Mouse (Mus musculus) kidney, embryonic 16.5 days (tissue): ENCODE results near the gene Cotl1. TPM values are rescaled to one million over a fixed set of nuclear protein-coding genes. Genes with fewer than 3 reads are reported as not detected.
A peak's percentile ranks its signal among the peaks of the same experiment; 100 is the strongest.
"Not testable (repeated sequence)": the region's sequence is repeated elsewhere in the genome, so short reads cannot be mapped to it uniquely, and the experiment has no call there.

Experiments used
- ATAC-seq: fragments of 200-750 bp; cut with Nextera tagmentation; 2 replicates; pipeline ENCODE4 v1.8.0; 2017; ENCODE audit warnings: moderate TSS enrichment; ENCODE audit not compliant: low FRiP score, low TSS enrichment
- H3K27ac ChIP-seq: fragments of 300-500 bp; sonication (generic); 2 replicates; pipeline ENCODE4 v1.5.1; 2014; ENCODE audit warnings: low read length
- H3K27me3 ChIP-seq: fragments of 300-500 bp; sonication (generic); 2 replicates; pipeline ENCODE4 v1.6.1; 2014; ENCODE audit warnings: low read length, control low read depth, mixed read lengths; ENCODE audit not compliant: insufficient read depth
- H3K36me3 ChIP-seq: fragments of 300-500 bp; sonication (generic); 2 replicates; pipeline ENCODE4 v1.6.1; 2014; ENCODE audit warnings: low read length, control low read depth, mixed read lengths; ENCODE audit not compliant: insufficient read depth
- H3K4me1 ChIP-seq: fragments of 300-500 bp; sonication (generic); 2 replicates; pipeline ENCODE4 v1.6.1; 2014; ENCODE audit warnings: low read length, control low read depth, mixed read lengths; ENCODE audit not compliant: insufficient read depth
- H3K4me2 ChIP-seq: fragments of 300-500 bp; sonication (generic); replicated peaks from 2 replicates; pipeline ENCODE4 v1.6.1; 2014; ENCODE audit warnings: low read depth, low read length
- H3K4me3 ChIP-seq: fragments of 300-500 bp; sonication (generic); 2 replicates; pipeline ENCODE4 v1.5.1; 2014; ENCODE audit warnings: mild to moderate bottlenecking, low read length
- H3K9ac ChIP-seq: fragments of 300-500 bp; sonication (generic); replicated peaks from 2 replicates; pipeline ENCODE4 v1.6.1; 2014; ENCODE audit warnings: low read length
- H3K9me3 ChIP-seq: fragments of 300-500 bp; sonication (generic); 2 replicates; pipeline ENCODE4 v1.6.1; 2016; ENCODE audit warnings: low read length, control low read depth
- WGBS: fragments of 180-500 bp; shearing (Covaris S2); extraction: QIAGEN DNeasy Blood & Tissue Kit; methylation state at CpG from one replicate; pipeline ENCODE4 v1.1.7; 2014; 5-methylcytosine and 5-hydroxymethylcytosine counted together
- polyA plus RNA-seq: library from polyadenylated mRNA; unstranded; fragments of >200 nt; fragmentation: Nextera tagmentation; extraction: Ambion mirVana; gene quantifications from 2 replicates; pipeline ENCODE4 v1.2.1, GENCODE M21; 2015

Cotl1 gene
- polyA plus RNA-seq, 1 experiment from 2014 or later: 130 TPM

GRCm38 (mm10) chr8:119862390-119862734 is 22.0 kb upstream of the Cotl1 start:
- peaks cover 11% of the 10 kb centered on the region for H3K4me1 ChIP-seq
- WGBS: under 1% methylated on average over 18 of the region's 19 CpGs
- peak overlapping the region; percentile 94 for H3K4me2 ChIP-seq
- peak overlapping the region; percentile 89 for H3K9ac ChIP-seq
- no peaks in the 10 kb centered on the region for H3K9me3 ChIP-seq
- H3K36me3 ChIP-seq: no peaks in the 10 kb centered on the region
- peak; percentile 68 for ATAC-seq
- H3K4me3 ChIP-seq: peak overlapping the region; percentile 85
- H3K27ac ChIP-seq: peak overlapping the region; percentile 65
- H3K27me3 ChIP-seq: peaks cover 4% of the 10 kb centered on the region; the same call in 1 of the 2 replicates

GRCm38 (mm10) chr8:119861706-119862389 is 21.5 kb upstream of the Cotl1 start, which contains the start of gene Klhl36:
Gene Klhl36, plus strand, starts transcription at chr8:119862266.
- under 1% methylated on average over 30 of the region's 35 CpGs for WGBS
- Histone ChIP-seq H3K27ac (peak within 1 kb of the TSS; percentile 65), H3K4me2 (peak within 1 kb of the TSS; percentile 94), H3K4me1 (peaks cover 11% of the 10 kb centered on the region), H3K27me3 (peaks cover 4% of the 10 kb centered on the region; the same call in 1 of the 2 replicates), H3K9me3 (no peaks in the 10 kb centered on the region), H3K9ac (peak within 1 kb of the TSS; percentile 89), H3K4me3 (peak within 1 kb of the TSS; percentile 85), H3K36me3 (no peaks in the 10 kb centered on the region)
- ATAC-seq: peak; percentile 98

- WGBS: 65% methylated on average over 6 of the region's 6 CpGs
- H3K27ac ChIP-seq: no peak overlapping the region
- H3K4me3 ChIP-seq: no peak overlapping the region
- no peaks in the 10 kb centered on the region for H3K36me3 ChIP-seq
- no peaks in the 10 kb centered on the region for H3K27me3 ChIP-seq
- H3K4me2 ChIP-seq: no peak overlapping the region
- no peak overlapping the region for H3K9ac ChIP-seq
- H3K4me1 ChIP-seq: peaks cover 4% of the 10 kb centered on the region
- no peaks in the 10 kb centered on the region for H3K9me3 ChIP-seq
- ATAC-seq: no peak
Observed at GRCm38 (mm10) chr8:119857767-119858166, 17.4 kb upstream of the Cotl1 start.

- Histone ChIP-seq H3K27ac (no peak overlapping the region), H3K36me3 (no peaks in the 10 kb centered on the region), H3K9ac (no peak overlapping the region), H3K27me3 (no peaks in the 10 kb centered on the region), H3K4me2 (no peak overlapping the region), H3K4me3 (no peak overlapping the region), H3K4me1 (no peaks in the 10 kb centered on the region), H3K9me3 (no peaks in the 10 kb centered on the region)
- WGBS: 83% methylated on average over 5 of the region's 5 CpGs
- ATAC-seq: no peak
Observed at GRCm38 (mm10) chr8:119855656-119856055, 15.3 kb upstream of the Cotl1 start.

GRCm38 (mm10) chr8:119854035-119854434 is 13.7 kb upstream of the Cotl1 start:
- Histone ChIP-seq H3K36me3 (no peaks in the 10 kb centered on the region), H3K4me2 (no peak overlapping the region), H3K4me3 (no peak overlapping the region), H3K27me3 (no peaks in the 10 kb centered on the region), H3K27ac (no peak overlapping the region), H3K9me3 (no peaks in the 10 kb centered on the region), H3K9ac (no peak overlapping the region), H3K4me1 (no peaks in the 10 kb centered on the region)
- WGBS: 50% methylated on average over 5 of the region's 5 CpGs
- no peak for ATAC-seq

DNA sequence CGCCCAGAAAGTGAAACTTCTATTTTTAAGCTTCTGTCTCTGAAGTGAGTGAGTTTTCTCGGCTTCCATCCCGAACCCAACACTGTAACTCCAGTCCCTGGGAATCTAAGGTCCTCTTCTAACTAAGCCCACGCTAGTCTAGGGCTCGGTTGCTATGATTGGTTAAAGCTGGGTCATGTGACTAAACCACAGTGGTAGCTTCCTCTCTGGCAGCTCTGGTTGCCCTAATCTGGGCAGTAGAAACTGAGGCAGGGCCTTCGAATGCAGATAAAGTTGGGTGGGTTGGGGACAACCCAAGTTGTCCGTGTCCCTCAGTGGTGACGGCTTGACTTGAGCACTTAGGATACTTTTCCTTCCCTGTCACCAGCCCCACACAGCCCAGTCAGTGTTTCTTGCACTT is 13.2 kb upstream of the Cotl1 start:
- Histone ChIP-seq H3K4me2 (no peak overlapping the region), H3K36me3 (no peaks in the 10 kb centered on the region), H3K27ac (no peak overlapping the region), H3K4me1 (no peaks in the 10 kb centered on the region), H3K9ac (no peak overlapping the region), H3K27me3 (no peaks in the 10 kb centered on the region), H3K9me3 (no peaks in the 10 kb centered on the region), H3K4me3 (no peak overlapping the region)
- WGBS: 81% methylated on average over 8 of the region's 8 CpGs
- ATAC-seq: no peak

DNA sequence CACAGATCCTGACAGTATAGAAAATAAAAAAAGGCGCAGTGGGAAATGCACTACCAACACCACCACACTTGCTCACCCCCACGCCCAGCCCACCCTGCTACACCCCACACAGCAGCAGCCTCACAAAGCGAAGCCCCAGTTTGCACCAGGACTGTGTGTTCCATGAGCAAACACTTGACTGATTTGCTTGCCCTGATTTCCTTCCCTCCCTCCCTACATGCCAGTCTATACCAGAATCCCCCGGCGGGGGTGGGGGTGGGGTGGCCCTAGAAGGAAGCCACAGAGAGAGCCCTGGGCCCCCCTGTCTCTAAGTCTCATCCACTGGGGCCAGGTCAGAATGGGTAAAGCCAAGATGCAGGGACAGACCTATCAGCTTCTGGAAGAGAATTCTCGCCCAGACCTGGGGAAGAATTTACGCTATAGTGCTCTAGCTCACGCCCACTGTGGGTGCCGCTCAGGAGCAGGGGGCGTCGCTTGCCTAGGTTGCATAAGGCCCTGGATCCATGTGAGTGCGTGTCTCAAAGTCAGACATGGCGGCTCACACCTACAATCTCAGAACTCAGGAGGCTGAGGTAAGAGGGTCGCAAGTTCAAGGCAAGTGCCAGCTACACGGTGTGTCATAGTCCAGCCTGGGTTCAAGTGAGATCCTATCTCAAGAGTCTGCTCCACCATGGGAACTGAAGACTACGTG is 7.0 kb upstream of the Cotl1 start:
- Histone ChIP-seq H3K27me3 (peaks cover 4% of the 10 kb centered on the region; the same call in 1 of the 2 replicates), H3K4me3 (no peak overlapping the region), H3K9me3 (no peaks in the 10 kb centered on the region), H3K36me3 (no peaks in the 10 kb centered on the region), H3K27ac (no peak overlapping the region), H3K4me2 (no peak overlapping the region), H3K9ac (no peak overlapping the region), H3K4me1 (peaks cover 3% of the 10 kb centered on the region; the same call in 1 of the 2 replicates)
- 79% methylated on average over 16 of the region's 16 CpGs for WGBS
- ATAC-seq: no peak

GRCm38 (mm10) chr8:119845741-119846140 is 5.4 kb upstream of the Cotl1 start:
- Histone ChIP-seq H3K4me1 (peaks cover 11% of the 10 kb centered on the region), H3K27ac (peak overlapping the region; percentile 71; the same call in 1 of the 2 replicates)
- ATAC-seq, H3K27me3 ChIP-seq, H3K4me3 ChIP-seq, H3K9ac ChIP-seq, H3K4me2 ChIP-seq, H3K9me3 ChIP-seq, H3K36me3 ChIP-seq: not testable (repeated sequence)
- WGBS: 72% methylated on average over 7 of the region's 7 CpGs

GRCm38 (mm10) chr8:119844577-119844976 is 4.2 kb upstream of the Cotl1 start:
- Histone ChIP-seq H3K9me3 (no peaks in the 10 kb centered on the region), H3K27ac (no peak overlapping the region), H3K36me3 (no peaks in the 10 kb centered on the region), H3K9ac (no peak overlapping the region), H3K4me2 (no peak overlapping the region), H3K27me3 (peaks cover 4% of the 10 kb centered on the region; the same call in 1 of the 2 replicates), H3K4me3 (no peak overlapping the region), H3K4me1 (peaks cover 15% of the 10 kb centered on the region)
- WGBS: 46% methylated on average over 8 of the region's 8 CpGs
- ATAC-seq: no peak

DNA sequence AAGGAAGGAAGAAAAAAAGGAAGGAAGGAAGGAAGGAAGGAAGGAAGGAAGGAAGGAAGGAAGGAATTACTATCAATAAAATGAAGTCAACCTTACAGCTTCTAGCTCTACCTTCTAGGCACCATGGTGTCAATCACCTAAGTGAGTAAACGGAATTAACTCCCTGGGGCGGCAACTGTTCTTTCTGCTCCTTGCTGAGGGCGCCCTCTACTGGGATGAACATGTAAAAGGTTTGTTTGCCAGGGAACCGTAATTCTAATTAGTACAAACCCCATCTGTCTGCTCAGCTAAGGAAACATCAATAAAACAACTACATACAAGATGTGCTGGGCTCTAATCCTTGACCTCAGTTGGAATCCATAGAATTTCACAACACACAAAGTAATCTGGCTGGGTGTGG is 3.1 kb upstream of the Cotl1 start:
- H3K9ac ChIP-seq: no peak overlapping the region
- 0% methylated on average over 4 of the region's 4 CpGs for WGBS
- H3K4me1 ChIP-seq: peaks cover 25% of the 10 kb centered on the region
- H3K27ac ChIP-seq: no peak overlapping the region
- H3K36me3 ChIP-seq: no peaks in the 10 kb centered on the region
- H3K4me3 ChIP-seq: no peak overlapping the region
- no peaks in the 10 kb centered on the region for H3K9me3 ChIP-seq
- peaks cover 4% of the 10 kb centered on the region; the same call in 1 of the 2 replicates for H3K27me3 ChIP-seq
- H3K4me2 ChIP-seq: no peak overlapping the region
- no peak for ATAC-seq
